Mouse (Mus musculus): ENCODE data around the gene Cldn7.
"Not testable (repeated sequence)": the region's sequence is repeated elsewhere in the genome, so short reads cannot be mapped to it uniquely, and the experiment has no call there.

Gene Cldn7

GRCm38 (mm10) chr11:70013408-70013807, 48.8 kb downstream of the Cldn7 start:
- no peak for DNase-seq (ENCODE audit: low read depth, low spot score)

GRCm38 (mm10) chr11:70014051-70014450, 49.5 kb downstream of the Cldn7 start:
- no peak for DNase-seq (ENCODE audit: low read depth, low spot score)

GRCm38 (mm10) chr11:70014880-70015558, 50.4 kb downstream of the Cldn7 start, which contains the start of gene Acadvl:
Acadvl (minus strand) TSS chr11:70015411.
- peak; percentile 84 for DNase-seq (ENCODE audit: low read depth, low spot score)

- no peak for DNase-seq (ENCODE audit: low read depth, low spot score)
Measured at GRCm38 (mm10) chr11:70015677-70016076, 51.1 kb downstream of the Cldn7 start.

GRCm38 (mm10) chr11:70016177-70016576, 51.6 kb downstream of the Cldn7 start:
- not testable (repeated sequence) for DNase-seq (ENCODE audit: low read depth, low spot score)

- no peak for DNase-seq (ENCODE audit: low read depth, low spot score)
Measured at GRCm38 (mm10) chr11:70016669-70017068, 52.1 kb downstream of the Cldn7 start, which contains the start of gene Dlg4. Dlg4 (plus strand) TSS chr11:70016942.

GRCm38 (mm10) chr11:70017199-70017767, 52.7 kb downstream of the Cldn7 start:
- DNase-seq (ENCODE audit: low read depth, low spot score) = no peak

All from ES-CJ7 (cell line).